Mouse (Mus musculus) CH12.LX (cell line): ENCODE results near the gene Adgrf2. TPM values are rescaled to one million over a fixed set of nuclear protein-coding genes. Genes with fewer than 3 reads are reported as not detected.

Source experiments
- DNase-seq: peaks from one replicate; pipeline ENCODE4 v3.0.0-alpha.2; 2013; ENCODE audit errors: extremely low read depth
- H3K27ac ChIP-seq: 2 replicates; pipeline ENCODE4 v1.5.1; 2012; ENCODE audit warnings: low read depth, mild to moderate bottlenecking, control low read depth, moderate library complexity; ENCODE audit not compliant: insufficient read depth
- H3K27me3 ChIP-seq: replicated peaks from 2 replicates; pipeline ENCODE3; 2012; ENCODE audit warnings: inconsistent platforms
- H3K36me3 ChIP-seq, 2 experiments: replicated peaks in 1 of 2; 2 replicates each; pipeline versions ENCODE3 to v1.6.1; 2012; ENCODE audit warnings: inconsistent platforms in 1 of 2, low read length in 1 of 2, mild to moderate bottlenecking in 1 of 2, mixed read lengths in 1 of 2, moderate library complexity in 1 of 2; ENCODE audit not compliant: control insufficient read depth in 1 of 2, insufficient read depth in 1 of 2
- H3K4me1 ChIP-seq, 2 experiments: 2 replicates each; pipeline ENCODE4 v1.6.1; 2012; ENCODE audit warnings: inconsistent platforms in 1 of 2, moderate library complexity in 1 of 2; ENCODE audit not compliant: insufficient read depth in 2 of 2, control insufficient read depth in 1 of 2
- H3K4me2 ChIP-seq: 2 replicates; pipeline ENCODE4 v1.6.1; 2012; ENCODE audit warnings: low read depth, mild to moderate bottlenecking, control low read depth; ENCODE audit not compliant: poor library complexity, insufficient read depth, severe bottlenecking
- H3K4me3 ChIP-seq, 3 experiments: fragments of 150-350 bp in 1 of 3; sonication (generic) in 1 of 3; replicated peaks in 1 of 3; 2 replicates each; pipeline versions ENCODE3 to v1.5.1; 2011 to 2012; ENCODE audit warnings: low read depth in 2 of 3, low read length in 2 of 3, mild to moderate bottlenecking in 2 of 3, moderate library complexity in 2 of 3, control low read depth in 1 of 3, improper control_type of control experiment in 1 of 3, inconsistent platforms in 1 of 3, mixed read lengths in 1 of 3; ENCODE audit not compliant: poor library complexity in 1 of 3
- H3K79me2 ChIP-seq: replicated peaks from 2 replicates; pipeline ENCODE4 v1.6.1; 2012; ENCODE audit warnings: mild to moderate bottlenecking, moderate library complexity; ENCODE audit not compliant: control insufficient read depth, poor library complexity, insufficient read depth, severe bottlenecking; ENCODE audit errors: extremely low read depth
- H3K9ac ChIP-seq: 2 replicates; pipeline ENCODE4 v1.6.1; 2012; ENCODE audit warnings: low read depth, mild to moderate bottlenecking, control low read depth, moderate library complexity; ENCODE audit not compliant: insufficient read depth
- H3K9me3 ChIP-seq: replicated peaks from 2 replicates; pipeline ENCODE3; 2012; ENCODE audit warnings: low read length, inconsistent platforms, mixed read lengths
- CHD2 ChIP-seq: IDR thresholded peaks from 2 replicates; pipeline ENCODE4 v1.6.1; 2011; ENCODE audit warnings: low read length, improper control_type of control experiment
- CTCF ChIP-seq, 2 experiments: IDR thresholded peaks in 1 of 2; conservative IDR thresholded peaks in 1 of 2; 2 replicates each; pipeline ENCODE4 v1.5.1; 2011 to 2012; ENCODE audit warnings: low read depth in 2 of 2, low read length in 2 of 2, improper control_type of control experiment in 1 of 2, inconsistent platforms in 1 of 2, mild to moderate bottlenecking in 1 of 2, moderate library complexity in 1 of 2
- EP300 ChIP-seq: IDR thresholded peaks from 2 replicates; pipeline ENCODE4 v1.6.1; 2011; ENCODE audit warnings: low read length, improper control_type of control experiment
- ETS1 ChIP-seq: conservative IDR thresholded peaks from 2 replicates; pipeline ENCODE4 v1.6.1; 2012; ENCODE audit warnings: low read depth, mild to moderate bottlenecking, inconsistent platforms, low read length, improper control_type of control experiment, moderate library complexity
- JUN ChIP-seq: IDR thresholded peaks from 2 replicates; pipeline ENCODE4 v1.6.1; 2011; ENCODE audit warnings: low read depth, mild to moderate bottlenecking, low read length, improper control_type of control experiment, moderate library complexity; ENCODE audit not compliant: insufficient read depth
- JUND ChIP-seq: conservative IDR thresholded peaks from 2 replicates; pipeline ENCODE4 v1.6.1; 2011; ENCODE audit warnings: low read depth, low read length, improper control_type of control experiment
- KAT2A ChIP-seq: IDR thresholded peaks from 2 replicates; pipeline ENCODE4 v1.6.1; 2012; ENCODE audit warnings: low read length, improper control_type of control experiment, inconsistent platforms; ENCODE audit not compliant: insufficient replicate concordance
- MAX ChIP-seq: IDR thresholded peaks from 2 replicates; pipeline ENCODE4 v1.6.1; 2011; ENCODE audit warnings: low read length, improper control_type of control experiment
- MYC ChIP-seq: IDR thresholded peaks from 2 replicates; pipeline ENCODE4 v1.6.1; 2011; ENCODE audit warnings: low read depth, mild to moderate bottlenecking, improper control_type of control experiment, low read length
- NELFE ChIP-seq: IDR thresholded peaks from 2 replicates; pipeline ENCODE4 v1.6.1; 2011; ENCODE audit warnings: low read depth, low read length, improper control_type of control experiment
- PAX5 ChIP-seq: IDR thresholded peaks from 2 replicates; pipeline ENCODE4 v1.6.1; 2012; ENCODE audit warnings: low read length, inconsistent platforms, mixed read lengths
- POLR2A ChIP-seq: IDR thresholded peaks from 2 replicates; pipeline ENCODE4 v1.6.1; 2011; ENCODE audit warnings: low read depth, mild to moderate bottlenecking, improper control_type of control experiment, low read length
- POLR2AphosphoS2 ChIP-seq: IDR thresholded peaks from 2 replicates; pipeline ENCODE4 v1.6.1; 2011; ENCODE audit warnings: low read depth, low read length, improper control_type of control experiment
- RCOR1 ChIP-seq: conservative IDR thresholded peaks from 2 replicates; pipeline ENCODE4 v1.6.1; 2012; ENCODE audit warnings: low read depth, mild to moderate bottlenecking, inconsistent platforms, low read length, improper control_type of control experiment
- UBTF ChIP-seq: IDR thresholded peaks from 2 replicates; pipeline ENCODE4 v1.6.1; 2012; ENCODE audit warnings: low read depth, mild to moderate bottlenecking, inconsistent platforms, low read length, improper control_type of control experiment, moderate library complexity
- USF1 ChIP-seq: IDR thresholded peaks from 2 replicates; pipeline ENCODE4 v1.6.1; 2014; ENCODE audit warnings: low read depth, mild to moderate bottlenecking, inconsistent platforms, low read length, improper control_type of control experiment
- USF2 ChIP-seq: conservative IDR thresholded peaks from 2 replicates; pipeline ENCODE4 v1.6.1; 2011; ENCODE audit warnings: low read depth, low read length, improper control_type of control experiment
- ZC3H11A ChIP-seq: IDR thresholded peaks from 2 replicates; pipeline ENCODE4 v1.6.1; 2012; ENCODE audit warnings: low read depth, mild to moderate bottlenecking, inconsistent platforms, low read length, improper control_type of control experiment
- ZKSCAN1 ChIP-seq: IDR thresholded peaks from 2 replicates; pipeline ENCODE4 v1.6.1; 2012; ENCODE audit warnings: low read depth, inconsistent platforms, low read length, improper control_type of control experiment, borderline replicate concordance
- ZMIZ1 ChIP-seq: IDR thresholded peaks from 2 replicates; pipeline ENCODE4 v1.6.1; 2012; ENCODE audit warnings: low read depth, mild to moderate bottlenecking, inconsistent platforms, low read length, improper control_type of control experiment
- dilution Hi-C: fragments of 300-500 bp; cut with MboI; formaldehyde crosslinking; loops from 2 replicates; pipeline ENCODE4 v1.14.3; 2020; ENCODE audit warnings: low sequenced_read_pairs; ENCODE audit not compliant: extremely low pct_unique_long_range_greater_than_20kb, extremely low pct_ligation_motif_present
- in situ Hi-C: fragments of 300-500 bp; cut with MboI; formaldehyde crosslinking; loops from 3 replicates; pipeline ENCODE4 v1.14.3; 2019; ENCODE audit warnings: low sequenced_read_pairs, low pct_ligation_motif_present, low pct_unique_long_range_greater_than_20kb, mixed read lengths
- polyA plus RNA-seq: library from polyadenylated mRNA; unstranded; fragments of >175 nt; gene quantifications from 2 replicates; pipeline ENCODE4 v1.2.1, GENCODE M21; 2012; ENCODE audit warnings: low read depth; ENCODE audit not compliant: insufficient read length
- total RNA-seq, 2 experiments: library from RNA; depleted of rRNA; stranded (reverse); fragments of 300-350 nt in 1 of 2; fragments of >200 nt in 1 of 2; gene quantifications; 2 replicates each; pipeline ENCODE4 v1.2.3; 2012 to 2014

Adgrf2 gene
- total and polyA plus RNA-seq, 3 experiments = not detected

GRCm38 (mm10) chr17:42710717-42711116 is 31.3 kb downstream of the Adgrf2 start:
- Histone ChIP-seq H3K27ac (no peak overlapping the region), H3K9ac (no peak overlapping the region), H3K4me1 (no peaks in the 10 kb centered on the region), H3K4me3 (no peak overlapping the region), H3K79me2 (no peaks in the 10 kb centered on the region), H3K9me3 (no peaks in the 10 kb centered on the region), H3K36me3 (no peaks in the 10 kb centered on the region), H3K27me3 (no peaks in the 10 kb centered on the region)
- dilution Hi-C loops = no loop called here
- DNase-seq = no peak
- no peak for TF ChIP-seq POLR2AphosphoS2
- no peak for TF ChIP-seq EP300
- TF ChIP-seq USF2 = no peak
- TF ChIP-seq ETS1 = no peak
- no peak for TF ChIP-seq JUN
- TF ChIP-seq MYC = no peak
- TF ChIP-seq NELFE = no peak
- no peak for TF ChIP-seq ZC3H11A
- no peak for TF ChIP-seq UBTF
- TF ChIP-seq USF1 = no peak
- TF ChIP-seq ZMIZ1 = no peak
- TF ChIP-seq JUND = no peak
- TF ChIP-seq POLR2A = no peak
- TF ChIP-seq CTCF (conservative IDR thresholded peaks at IDR 0.05 in 1 of 2, IDR thresholded peaks at IDR 0.05 in 1 of 2; ENCODE audit: low read depth in 2 of 2, low read length in 2 of 2) = no peak
- TF ChIP-seq CHD2 = no peak
- TF ChIP-seq, all 38 proteins: peak for 0
- in situ Hi-C loops = no loop called here
- no peak overlapping the region for H3K4me2 ChIP-seq

- Histone ChIP-seq H3K9ac (no peak overlapping the region), H3K79me2 (no peaks in the 10 kb centered on the region), H3K27ac (no peak overlapping the region), H3K4me3 (no peak overlapping the region), H3K27me3 (peaks cover 5% of the 10 kb centered on the region), H3K4me2 (no peak overlapping the region), H3K36me3 (no peaks in the 10 kb centered on the region), H3K9me3 (no peaks in the 10 kb centered on the region), H3K4me1 (no peaks in the 10 kb centered on the region)
- DNase-seq = no peak
- in situ Hi-C loops = no loop called here
- TF ChIP-seq ZKSCAN1 (no peak), MYC (no peak), RCOR1 (no peak), PAX5 (no peak), JUND (no peak), KAT2A (no peak), MAX (no peak)
- dilution Hi-C loops = no loop called here
Measured at GRCm38 (mm10) chr17:42705611-42706010, 36.4 kb downstream of the Adgrf2 start.
